Mouse (Mus musculus) NIH3T3 (cell line): ENCODE results near the gene Arglu1.

Experiments used
- DNase-seq: peaks from one replicate; pipeline ENCODE4 v3.0.0-alpha.2; 2012; ENCODE audit warnings: low read depth

Arglu1 gene

GRCm38 (mm10) chr8:8621236-8621917 lies 68.9 kb downstream of the Arglu1 start:
- no peak for DNase-seq

DNA sequence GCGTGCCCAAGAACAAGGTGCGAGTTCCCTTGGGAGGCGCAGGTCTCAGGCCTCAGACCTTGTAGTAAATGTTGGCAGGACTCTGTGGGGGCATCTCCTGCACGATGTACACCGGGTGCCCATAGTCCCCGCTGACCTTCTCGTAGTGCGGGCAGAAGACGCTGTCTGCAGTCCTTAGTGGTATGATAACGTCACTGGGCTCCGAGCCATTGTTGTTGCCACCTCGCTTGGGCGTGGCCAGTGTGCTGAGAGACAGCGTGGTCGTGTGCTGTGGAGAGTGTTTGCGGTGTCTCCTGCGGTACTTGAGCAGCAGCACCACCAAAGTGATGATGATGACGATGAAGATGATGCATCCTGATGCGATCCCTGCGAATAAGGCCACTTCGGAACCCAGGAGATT lies 69.8 kb downstream of the Arglu1 start:
- no peak for DNase-seq

- DNase-seq: no peak
Observed at GRCm38 (mm10) chr8:8619221-8620194, 70.8 kb downstream of the Arglu1 start.
